Mouse (Mus musculus) mouse embryonic stem cell (cell line): Measurements from ENCODE around the gene Arsb.

Experiments
- in situ Hi-C, 2 experiments: fragments of 300-500 bp; cut with MboI; formaldehyde crosslinking; loops; 1 replicate in 1 of 2; 3 replicates in 1 of 2; pipeline ENCODE4 v1.14.3; 2019 to 2020; ENCODE audit warnings: low sequenced_read_pairs in 2 of 2, low pct_unique_long_range_greater_than_20kb in 1 of 2, mixed read lengths in 1 of 2; ENCODE audit not compliant: unreplicated experiment in 1 of 2

The Arsb gene

DNA sequence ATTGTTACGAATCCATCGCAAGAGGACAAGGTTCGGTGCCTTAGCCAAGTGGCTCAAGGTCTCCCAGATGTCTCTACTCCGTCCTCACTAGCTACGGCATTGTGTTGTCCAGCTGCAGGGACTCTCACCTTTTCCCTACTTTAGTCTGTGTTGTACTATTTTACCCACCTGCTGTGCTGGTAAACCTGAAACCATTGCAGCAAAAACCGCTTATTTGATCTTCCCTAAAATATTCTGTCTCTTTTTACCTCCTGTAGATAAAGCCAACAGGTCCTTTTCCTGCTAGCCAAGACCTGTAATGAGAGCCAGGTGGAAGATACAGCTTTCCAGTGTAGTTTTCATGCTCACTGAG, 58.8 kb downstream of the Arsb start:
- in situ Hi-C loops = no loop called here

DNA sequence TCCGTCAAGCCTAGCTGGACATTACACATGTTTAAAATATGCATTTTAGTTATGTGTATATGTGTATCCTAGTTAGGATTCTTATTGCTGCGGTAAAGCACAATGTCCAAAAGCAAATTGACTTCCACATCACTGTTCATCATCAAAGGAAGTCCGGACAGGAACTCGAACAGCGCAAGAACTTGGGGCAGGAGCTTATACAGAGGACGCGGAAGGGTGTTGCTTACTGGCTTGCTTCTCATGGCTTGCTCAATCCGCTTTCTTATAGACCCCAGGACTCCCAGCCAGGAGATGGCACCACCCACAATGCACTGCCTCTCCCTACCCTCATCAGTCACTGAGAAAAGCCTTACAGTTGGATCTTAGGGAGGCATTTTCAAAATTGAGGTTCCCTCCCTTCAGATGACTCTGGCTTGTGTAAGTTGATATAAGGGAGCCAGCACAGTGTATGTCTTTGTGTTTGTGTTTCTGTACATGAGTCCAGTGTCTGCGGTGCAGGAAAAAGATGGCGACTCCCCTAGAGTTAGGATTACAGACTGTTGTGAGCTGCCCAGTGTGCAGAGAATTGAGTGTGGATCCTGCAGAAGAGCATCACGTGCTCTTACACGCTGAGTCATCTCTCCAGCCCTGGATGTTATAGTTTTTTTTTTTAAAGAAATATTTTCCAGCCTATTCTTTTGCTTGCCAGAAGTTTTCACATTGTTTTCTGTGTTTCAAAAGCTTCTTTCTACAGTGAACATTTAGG, 66.2 kb downstream of the Arsb start:
- in situ Hi-C loops = no loop called here

- in situ Hi-C loops = no loop called here
Observed at GRCm38 (mm10) chr13:93838431-93839136, 67.2 kb downstream of the Arsb start.

DNA sequence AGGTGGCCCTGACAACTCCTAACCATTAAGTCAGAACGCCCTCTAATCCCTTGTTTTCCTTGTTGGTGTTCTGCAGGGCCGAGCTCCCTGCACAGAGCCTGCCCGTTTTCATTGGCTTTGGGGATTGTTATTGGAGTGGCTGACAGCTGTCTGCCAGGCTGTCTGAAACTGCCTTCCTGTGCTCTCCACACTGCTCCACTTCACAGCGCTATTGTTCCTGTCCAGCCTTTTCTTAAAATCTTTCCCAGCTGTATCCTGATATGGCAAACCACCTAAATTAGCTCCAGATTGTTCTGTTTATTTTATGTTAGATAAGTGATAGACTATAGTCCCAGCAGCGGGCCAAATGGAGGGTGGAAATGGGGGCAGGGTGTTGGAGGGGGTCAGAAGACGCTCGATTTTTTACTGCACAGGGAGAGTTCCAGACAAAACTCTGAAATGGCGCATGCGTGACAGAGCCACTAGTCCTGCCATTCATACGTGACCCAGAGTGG, 67.8 kb downstream of the Arsb start:
- in situ Hi-C loops = no loop called here

GRCm38 (mm10) chr13:93839721-93840120, 68.3 kb downstream of the Arsb start:
- in situ Hi-C loops = no loop called here

GRCm38 (mm10) chr13:93840146-93840545, 68.7 kb downstream of the Arsb start:
- in situ Hi-C loops = no loop called here

DNA sequence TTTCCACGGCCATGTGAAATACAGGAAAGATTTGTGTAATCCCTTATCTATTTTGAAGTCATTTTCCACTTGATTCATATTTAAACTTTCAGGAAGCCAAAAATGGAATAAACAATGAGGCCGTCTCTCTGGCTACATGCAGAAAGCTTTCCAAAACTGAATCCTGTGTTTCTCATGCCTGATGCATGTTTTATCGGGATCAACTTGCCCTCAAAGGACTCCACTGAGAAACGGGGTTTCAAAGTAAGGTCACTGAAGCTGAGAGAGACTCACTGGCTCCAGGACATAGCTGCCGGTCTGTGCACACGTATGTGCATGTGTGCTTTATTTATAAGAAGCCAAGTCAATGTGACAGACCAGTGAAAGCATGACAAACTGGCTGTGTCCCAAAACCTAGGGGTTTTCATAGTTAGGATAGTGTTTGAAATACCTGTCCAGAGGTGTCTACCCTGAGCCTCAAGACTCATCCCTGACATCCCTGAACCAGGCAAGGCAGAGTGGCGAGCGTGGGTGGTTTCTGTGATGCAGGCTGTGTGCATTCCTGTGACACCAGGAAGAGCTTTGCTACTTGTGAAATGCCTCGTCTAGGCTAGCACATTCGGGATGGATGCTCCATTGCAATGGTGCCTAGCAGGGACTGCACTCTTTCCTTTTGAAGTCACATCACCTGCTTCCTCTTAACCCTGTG, 75.5 kb downstream of the Arsb start:
- in situ Hi-C loops = no loop called here

GRCm38 (mm10) chr13:93847614-93848013, 76.2 kb downstream of the Arsb start:
- in situ Hi-C loops = no loop called here

GRCm38 (mm10) chr13:93848615-93849014, 77.2 kb downstream of the Arsb start:
- in situ Hi-C loops = no loop called here

DNA sequence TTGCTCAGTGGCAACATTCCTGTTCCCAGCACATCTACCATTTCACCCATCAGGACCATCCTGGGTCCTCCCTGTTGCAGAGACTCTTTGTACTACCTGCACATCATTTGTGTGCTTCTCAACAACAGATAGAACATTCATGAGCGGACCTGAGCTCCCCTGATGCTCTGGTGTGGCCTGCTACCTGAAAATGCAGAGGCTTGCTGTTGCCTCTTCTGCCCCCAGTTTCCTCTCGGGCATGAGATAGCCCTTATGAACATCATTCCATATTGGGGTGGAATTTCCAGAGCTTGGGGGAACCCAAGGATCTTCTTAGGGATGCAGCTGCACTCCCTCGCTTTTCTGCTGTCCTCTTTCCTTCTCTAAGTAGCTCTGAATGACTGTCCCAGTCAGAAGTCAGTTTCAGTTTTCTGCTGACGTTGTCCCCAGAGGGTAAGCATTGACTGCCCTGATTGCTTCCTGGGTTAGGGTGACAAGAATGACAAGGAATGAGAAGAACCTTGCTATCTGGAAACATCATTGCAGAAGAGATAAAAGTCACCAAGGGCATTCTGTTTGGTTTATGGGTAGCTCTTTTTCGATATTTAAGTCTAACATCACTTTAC, 78.4 kb downstream of the Arsb start:
- in situ Hi-C loops = no loop called here

DNA sequence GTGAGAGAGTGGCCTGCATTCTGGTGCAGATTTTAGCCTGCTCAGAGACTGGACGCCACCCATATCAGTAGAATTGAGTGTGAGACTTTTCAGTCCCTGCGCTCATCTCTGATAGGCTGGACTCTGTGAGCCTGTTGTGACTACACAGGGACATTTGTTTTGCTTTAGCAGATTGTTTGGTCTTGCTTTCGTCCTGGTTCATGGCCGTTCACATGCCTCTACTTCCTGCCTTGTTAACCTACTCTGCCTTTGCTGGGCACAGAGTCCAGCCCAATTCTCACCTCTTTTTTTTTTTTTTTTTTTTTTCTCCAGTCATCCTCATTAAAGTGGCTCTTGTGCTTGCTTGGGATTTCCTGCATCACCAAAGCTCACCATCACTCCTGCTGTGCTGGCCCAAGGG, 79.2 kb downstream of the Arsb start:
- in situ Hi-C loops = no loop called here

- in situ Hi-C loops = no loop called here
Observed at GRCm38 (mm10) chr13:93852419-93853138, 81.1 kb downstream of the Arsb start.

- in situ Hi-C loops = no loop called here
Observed at GRCm38 (mm10) chr13:93853767-93854166, 82.3 kb downstream of the Arsb start.

GRCm38 (mm10) chr13:93854325-93854724, 82.9 kb downstream of the Arsb start:
- in situ Hi-C loops = no loop called here

GRCm38 (mm10) chr13:93854966-93855562, 83.6 kb downstream of the Arsb start:
- in situ Hi-C loops = no loop called here

DNA sequence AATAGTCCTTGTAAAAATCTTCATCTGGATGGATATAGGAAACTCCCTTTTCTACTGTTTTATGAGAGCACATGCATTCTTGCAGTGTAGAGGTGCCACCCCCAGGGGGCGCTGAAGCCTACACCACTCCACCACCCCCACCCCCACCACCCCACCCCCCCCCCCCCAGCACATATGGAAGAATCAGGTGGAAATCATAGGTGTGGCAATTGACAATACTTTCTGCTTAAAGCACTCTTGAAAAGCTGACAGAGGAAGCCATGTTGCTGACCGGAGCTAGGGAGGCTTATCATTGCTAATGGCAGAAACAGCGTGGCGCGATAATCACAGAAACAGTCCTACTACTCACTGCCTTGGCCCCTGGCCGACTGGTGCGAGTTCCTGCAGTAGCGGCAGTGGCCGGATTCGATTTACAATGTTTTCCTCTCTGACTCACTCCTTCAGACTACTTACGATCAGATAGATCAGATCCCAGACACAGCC, 84.3 kb downstream of the Arsb start:
- in situ Hi-C loops = no loop called here

- in situ Hi-C loops = no loop called here
Observed at GRCm38 (mm10) chr13:93861211-93861610, 89.8 kb downstream of the Arsb start.
